Mouse (Mus musculus): Measurements from ENCODE around the gene C1qtnf6. TPM values are rescaled to one million over a fixed set of nuclear protein-coding genes. Genes with fewer than 3 reads are reported as not detected.

The C1qtnf6 gene
- total and polyA plus RNA-seq, 3 experiments, result 5.7 to 28.1 (median 6.3) TPM

GRCm38 (mm10) chr15:78563937-78564336 lies 32.7 kb upstream of the C1qtnf6 start (continued):
- peak; percentile 54 for TF ChIP-seq NRF1 (IDR thresholded peaks at IDR 0.05; ENCODE audit: low read depth, low read length)
- TF ChIP-seq MXI1 (IDR thresholded peaks at IDR 0.05; ENCODE audit: low read depth, low read length), result peak; percentile 79; the same call in 1 of the 2 replicates
- TF ChIP-seq BHLHE40 (IDR thresholded peaks at IDR 0.05; ENCODE audit: low read depth, low read length), result peak; percentile 76
- peak; percentile 87; the same call in 1 of the 2 replicates for TF ChIP-seq MEF2A (IDR thresholded peaks at IDR 0.05; ENCODE audit: borderline replicate concordance, low read depth, low read length)
- TF ChIP-seq USF2 (conservative IDR thresholded peaks at IDR 0.05; ENCODE audit: low read depth, low read length), result no peak
- peak; percentile 72 for TF ChIP-seq CHD2 (IDR thresholded peaks at IDR 0.05; ENCODE audit: low read length)
- peak; percentile 35 for TF ChIP-seq SMC3 (IDR thresholded peaks at IDR 0.05; ENCODE audit: low read depth, low read length)
- peak; percentile 87 for TF ChIP-seq EP300 (IDR thresholded peaks at IDR 0.05; ENCODE audit: low read length)
- TF ChIP-seq UBTF (IDR thresholded peaks at IDR 0.05; ENCODE audit: low read depth, low read length), result no peak
- peak; percentile 59 for TF ChIP-seq HCFC1 (IDR thresholded peaks at IDR 0.05; ENCODE audit: low read depth, low read length)
- no peak for TF ChIP-seq GABPA (IDR thresholded peaks at IDR 0.05; ENCODE audit: insufficient replicate concordance, low read depth, low read length)
- TF ChIP-seq MYC (IDR thresholded peaks at IDR 0.05; ENCODE audit: low read depth, low read length), result peak; percentile 69; the same call in 1 of the 2 replicates
- peak; percentile 88 for TF ChIP-seq ETS1 (conservative IDR thresholded peaks at IDR 0.05; ENCODE audit: low read depth, low read length)

GRCm38 (mm10) chr15:78563344-78563743 lies 32.1 kb upstream of the C1qtnf6 start:
- peak overlapping the region in 1 of 3 experiments; percentile 65 for H3K4me3 ChIP-seq (replicated peaks in 1 of 3; ENCODE audit: low read depth in 2 of 3, low read length in 2 of 3, poor library complexity in 1 of 3)

More at GRCm38 (mm10) chr15:78563344-78563743, 32.1 kb upstream of the C1qtnf6 start:
- Histone ChIP-seq H3K4me1 (ENCODE audit: control insufficient read depth in 1 of 2, insufficient read depth in 2 of 2) (peaks cover 50 to 97% of the 10 kb centered on the region in 2 experiments), H3K27me3 (replicated peaks) (no peaks in the 10 kb centered on the region), H3K27ac (ENCODE audit: insufficient read depth, low read depth) (peak overlapping the region; percentile 95), H3K9me3 (replicated peaks; ENCODE audit: low read length) (no peaks in the 10 kb centered on the region), H3K4me2 (ENCODE audit: insufficient read depth, low read depth, poor library complexity, severe bottlenecking) (peak overlapping the region; percentile 60; the same call in 1 of the 2 replicates), H3K9ac (ENCODE audit: insufficient read depth, low read depth) (no peak overlapping the region), H3K36me3 (replicated peaks in 1 of 2; ENCODE audit: control insufficient read depth in 1 of 2, insufficient read depth in 1 of 2, low read length in 1 of 2) (peaks cover 74 to 82% of the 10 kb centered on the region in 2 experiments), H3K79me2 (replicated peaks; ENCODE audit: control insufficient read depth, extremely low read depth, insufficient read depth, poor library complexity, severe bottlenecking) (peaks cover 11% of the 10 kb centered on the region)
- no peak for TF ChIP-seq CHD1 (IDR thresholded peaks at IDR 0.05; ENCODE audit: low read depth, low read length)
- TF ChIP-seq ZNF384 (IDR thresholded peaks at IDR 0.05; ENCODE audit: low read depth, low read length), result no peak
- no peak for TF ChIP-seq CHD2 (IDR thresholded peaks at IDR 0.05; ENCODE audit: low read length)
- no peak for TF ChIP-seq RAD21 (IDR thresholded peaks at IDR 0.05; ENCODE audit: low read depth, low read length)
- TF ChIP-seq ZMIZ1 (IDR thresholded peaks at IDR 0.05; ENCODE audit: low read depth, low read length), result no peak
- TF ChIP-seq E2F4 (IDR thresholded peaks at IDR 0.05; ENCODE audit: insufficient replicate concordance, low read depth, low read length), result no peak
- TF ChIP-seq ETS1 (conservative IDR thresholded peaks at IDR 0.05; ENCODE audit: low read depth, low read length), result no peak
- TF ChIP-seq POLR2A (IDR thresholded peaks at IDR 0.05; ENCODE audit: low read depth, low read length), result no peak
- TF ChIP-seq RCOR1 (conservative IDR thresholded peaks at IDR 0.05; ENCODE audit: low read depth, low read length), result no peak
- no peak for TF ChIP-seq KAT2A (IDR thresholded peaks at IDR 0.05; ENCODE audit: insufficient replicate concordance, low read length)
- dilution Hi-C loops (cut with MboI; ENCODE audit: extremely low pct_ligation_motif_present, extremely low pct_unique_long_range_greater_than_20kb, low sequenced_read_pairs) (no loop called here), in situ Hi-C loops (cut with MboI; ENCODE audit: low pct_ligation_motif_present, low pct_unique_long_range_greater_than_20kb, low sequenced_read_pairs) (no loop called here)
- DNase-seq (ENCODE audit: extremely low read depth), result no peak

All from CH12.LX (cell line).